Mouse (Mus musculus) heart, postnatal 0 days (tissue): ENCODE results near the gene Comt.

Source experiments
- CTCF ChIP-seq: IDR thresholded peaks from 2 replicates; pipeline ENCODE4 v1.5.1; 2016; ENCODE audit warnings: antibody characterized with exemption, control low read depth, low read depth
- EP300 ChIP-seq: IDR thresholded peaks from 2 replicates; pipeline ENCODE4 v1.6.1; 2016; ENCODE audit warnings: antibody characterized with exemption, low read depth

- no peak for TF ChIP-seq CTCF
- no peak for TF ChIP-seq EP300
These were observed 34.9 kb downstream of the Comt start for GRCm38 (mm10) chr16:18391728-18392127.
